Mouse (Mus musculus) cerebellum, adult 2 months (tissue): ENCODE measurements around the gene Zfp472.

ENCODE experiments used
- CTCF ChIP-seq: fragments of 200-500 bp; IDR thresholded peaks from 2 replicates; pipeline ENCODE4 v1.5.1; 2011; ENCODE audit warnings: low read depth, mild to moderate bottlenecking, control low read depth, low read length, moderate library complexity, borderline replicate concordance; ENCODE audit not compliant: insufficient read depth
- POLR2A ChIP-seq: fragments of 200-500 bp; IDR thresholded peaks from 2 replicates; pipeline ENCODE4 v1.6.1; 2011; ENCODE audit warnings: low read length, control low read depth, borderline replicate concordance; ENCODE audit not compliant: insufficient read depth

GRCm38 (mm10) chr17:32981361-32981760 lies 15.7 kb downstream of the Zfp472 start:
- TF ChIP-seq CTCF (no peak), POLR2A (no peak)
